Mouse (Mus musculus): ENCODE measurements around the gene Zan.

Zan gene

GRCm38 (mm10) chr5:137476964-137477363 lies at the start of gene Zan:
Zan (minus strand) TSS chr5:137477064.
- no peak for DNase-seq

GRCm38 (mm10) chr5:137526192-137526936 lies 49.5 kb upstream of the Zan start:
- DNase-seq, result peak; percentile 60

DNA sequence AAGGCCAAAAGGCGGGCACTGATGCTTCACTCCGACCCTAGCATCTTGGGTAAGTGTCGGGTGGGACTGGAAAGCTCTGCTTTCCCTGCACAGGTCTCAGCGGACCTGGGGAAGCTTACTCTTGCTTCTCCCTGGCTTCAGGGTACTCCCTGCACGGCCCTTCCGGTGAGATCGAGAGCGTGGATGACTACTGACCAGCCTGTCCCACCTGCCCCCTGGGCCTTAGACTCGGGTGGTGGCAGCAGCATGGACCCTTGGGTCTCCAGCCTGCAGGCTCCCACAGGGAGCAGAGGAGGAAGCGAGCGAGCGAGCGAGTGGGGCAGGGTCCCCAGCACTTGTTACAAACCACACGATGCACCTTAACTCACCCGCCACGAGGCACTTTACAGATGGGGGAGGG lies 48.6 kb upstream of the Zan start:
- no peak for DNase-seq

GRCm38 (mm10) chr5:137524671-137525070 lies 47.8 kb upstream of the Zan start:
- no peak for DNase-seq

DNA sequence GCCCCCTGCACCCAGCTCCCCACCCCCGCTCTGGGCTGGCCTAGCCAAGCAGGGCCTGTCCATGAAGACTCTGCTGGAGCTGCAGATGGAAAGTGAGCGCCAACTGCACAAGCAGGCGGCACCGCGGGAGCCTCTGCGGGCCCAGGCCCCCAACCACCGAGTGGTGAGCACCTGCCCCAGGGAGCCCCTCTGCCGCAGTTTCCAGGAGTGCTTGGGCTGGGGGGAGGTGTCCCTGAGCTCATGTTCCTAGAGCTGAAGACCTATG lies 47.3 kb upstream of the Zan start:
- DNase-seq, result no peak

DNA sequence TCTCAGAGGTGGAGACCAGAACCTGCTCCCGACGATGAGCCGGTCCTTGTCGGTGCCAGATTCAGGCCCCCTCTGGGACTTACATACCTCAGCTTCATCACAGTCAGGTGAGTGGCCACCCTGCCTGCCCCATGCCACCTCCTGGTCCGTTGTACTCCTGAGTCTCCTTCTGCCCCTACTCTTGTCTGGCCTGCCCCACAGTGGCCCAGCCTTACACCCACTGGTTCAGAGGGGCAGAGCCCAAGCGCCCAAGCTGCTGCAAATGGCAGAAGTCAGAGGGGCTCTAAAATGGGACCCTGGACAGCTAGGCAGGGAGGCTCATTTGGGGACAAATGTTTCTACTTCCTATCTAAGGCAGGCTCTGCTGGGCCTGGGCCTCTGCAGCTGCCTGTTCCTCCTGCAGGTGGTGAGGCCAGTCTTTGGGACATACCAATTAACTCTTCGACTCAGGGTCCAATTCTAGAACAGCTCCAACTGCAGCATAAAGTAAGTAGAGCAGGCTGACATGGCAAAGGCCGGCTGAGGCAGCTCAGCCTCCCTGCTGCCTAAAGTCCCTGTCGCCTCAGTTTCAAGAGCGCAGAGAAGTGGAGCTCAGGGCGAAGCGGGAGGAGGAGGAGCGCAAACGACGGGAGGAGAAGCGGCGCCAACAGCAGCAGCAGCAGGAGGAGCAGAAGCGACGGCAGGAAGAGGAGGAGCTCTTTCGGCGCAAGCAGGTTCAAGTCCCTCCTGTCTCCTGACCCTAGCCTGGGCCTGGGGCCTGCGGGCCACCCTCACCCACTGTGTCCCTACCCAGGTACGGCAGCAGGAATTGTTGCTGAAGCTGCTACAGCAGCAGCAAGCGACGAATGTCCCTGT lies 46.8 kb upstream of the Zan start:
- no peak for DNase-seq

- no peak for DNase-seq
Measured at GRCm38 (mm10) chr5:137522711-137523110, 45.8 kb upstream of the Zan start.

DNA sequence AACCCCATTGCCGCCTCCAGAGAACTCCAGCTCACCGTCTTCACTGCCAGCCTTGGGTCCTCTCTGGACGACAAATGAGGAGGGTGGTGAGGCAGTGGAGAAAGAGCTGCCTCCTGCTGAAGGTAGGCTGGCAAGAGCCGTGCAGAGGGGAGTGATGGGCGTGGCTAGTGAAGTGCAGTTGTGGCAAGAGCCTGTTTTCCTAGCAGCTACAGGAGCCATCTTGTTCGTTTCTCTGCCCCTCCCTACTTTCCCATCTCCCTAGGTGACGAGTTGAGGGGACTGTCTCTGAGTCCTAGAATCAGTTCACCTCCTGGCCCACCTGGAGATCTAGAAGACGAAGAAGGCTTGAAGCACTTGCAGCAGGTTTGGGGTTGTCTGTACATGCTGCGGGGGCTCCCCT lies 45.0 kb upstream of the Zan start:
- DNase-seq, result no peak

GRCm38 (mm10) chr5:137519691-137520550 lies 43.1 kb upstream of the Zan start:
- no peak for DNase-seq

- DNase-seq, result no peak
Measured at GRCm38 (mm10) chr5:137518436-137518835, 41.6 kb upstream of the Zan start, which contains the start of gene Gigyf1. Gigyf1 (plus strand) TSS chr5:137518548.

GRCm38 (mm10) chr5:137514811-137515210 lies 37.9 kb upstream of the Zan start:
- DNase-seq, result no peak

DNA sequence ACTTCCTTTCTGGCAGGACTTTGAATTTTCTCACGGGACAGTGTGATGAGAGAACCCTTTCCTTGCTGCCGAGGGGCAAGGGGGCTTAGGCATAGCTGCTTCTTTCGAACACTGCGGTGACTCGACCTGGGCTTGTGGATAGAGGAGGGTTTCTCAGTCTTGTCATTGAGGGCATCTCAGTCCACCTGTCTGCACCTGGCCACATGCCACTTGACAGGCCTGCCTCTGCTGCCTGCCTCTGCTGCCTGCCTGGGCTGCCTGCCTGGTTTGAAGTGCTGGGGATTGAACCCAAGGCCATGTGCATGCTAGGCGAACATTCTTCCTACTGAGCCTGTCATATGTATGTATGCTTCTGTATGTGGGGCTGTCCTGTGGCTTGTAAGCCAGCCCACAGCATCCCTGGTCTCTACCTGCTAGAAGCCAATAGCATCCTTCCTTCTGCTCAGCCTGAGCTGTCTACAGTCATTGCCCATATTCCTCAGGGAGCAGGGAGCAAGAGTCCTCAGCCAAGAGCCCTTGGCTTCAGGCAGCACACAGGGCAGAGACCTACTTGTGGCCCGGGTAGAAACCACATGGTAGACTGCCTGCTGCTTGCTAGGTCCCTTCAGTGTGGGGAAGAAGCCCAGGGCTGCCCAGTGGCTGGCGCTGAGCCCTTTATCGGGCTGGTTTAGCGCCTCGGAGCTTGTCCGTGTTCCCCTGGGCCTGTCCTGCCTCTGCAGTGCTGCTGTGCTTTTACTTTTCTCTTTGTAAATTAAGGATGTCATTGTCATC lies 37.3 kb upstream of the Zan start:
- DNase-seq, result no peak

DNA sequence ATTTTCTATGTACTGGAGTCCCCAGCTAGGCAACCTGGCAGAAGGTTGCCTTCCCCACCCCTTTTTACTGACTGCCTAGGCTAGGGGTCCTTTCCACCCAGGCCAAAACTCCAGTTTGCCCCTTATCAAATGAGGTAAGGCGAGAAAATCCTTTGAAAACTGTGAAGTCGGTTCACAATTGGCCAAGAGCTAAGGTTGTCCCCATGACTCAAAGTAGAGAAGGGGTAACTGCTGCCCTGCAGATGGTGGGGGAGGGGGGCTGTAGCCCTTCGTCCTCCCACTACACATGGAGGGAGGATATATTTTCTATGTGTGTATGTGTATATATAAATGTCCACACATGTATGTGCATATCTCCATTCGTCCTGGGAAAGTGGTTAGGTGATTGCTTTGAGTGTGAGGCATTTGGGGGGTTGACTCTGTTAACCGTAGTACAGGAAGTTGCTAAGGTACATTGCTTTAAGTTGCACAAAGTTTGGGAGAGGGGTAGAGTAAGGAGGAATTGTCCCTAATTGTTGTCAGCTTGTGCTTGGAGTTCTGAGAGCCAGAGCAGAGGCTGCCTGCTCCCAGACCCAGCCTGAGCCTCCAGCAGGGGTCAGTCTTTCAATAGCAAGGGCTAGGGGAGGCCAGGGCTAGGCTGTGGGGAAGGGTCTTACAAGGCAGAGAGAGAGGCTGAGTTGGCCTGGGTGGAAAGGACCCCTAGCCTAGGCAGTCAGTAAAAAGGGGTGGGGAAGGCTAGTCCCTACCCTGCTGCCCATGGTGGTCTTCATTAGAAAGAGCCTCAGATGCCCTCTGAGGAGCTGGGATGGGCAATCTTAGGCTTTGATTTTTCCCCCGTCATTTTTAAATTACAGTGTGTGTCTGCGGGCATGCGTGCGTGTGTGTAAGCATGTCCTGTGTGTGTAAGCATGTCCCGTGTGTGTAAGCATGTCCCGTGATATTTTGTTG lies 36.3 kb upstream of the Zan start:
- DNase-seq, result no peak

DNA sequence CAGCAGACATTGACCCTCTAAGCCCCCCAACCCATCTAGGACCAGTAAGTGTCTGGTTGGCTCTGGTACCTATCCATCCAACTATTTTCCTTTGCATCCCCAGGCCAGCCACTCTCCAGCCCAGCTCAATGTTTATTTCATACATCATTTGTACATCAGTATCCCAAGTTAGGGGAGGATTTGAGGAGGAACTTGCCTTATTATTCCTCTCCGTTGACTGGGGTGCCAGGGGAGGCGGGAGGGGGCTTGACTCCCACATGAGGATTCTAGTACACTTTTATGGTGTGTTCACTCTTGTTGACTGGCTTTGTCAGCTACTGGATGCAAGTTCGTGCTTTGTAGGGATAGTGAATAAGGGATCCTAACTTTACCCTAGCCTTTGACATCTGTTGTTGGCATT lies 34.8 kb upstream of the Zan start:
- no peak for DNase-seq

DNA sequence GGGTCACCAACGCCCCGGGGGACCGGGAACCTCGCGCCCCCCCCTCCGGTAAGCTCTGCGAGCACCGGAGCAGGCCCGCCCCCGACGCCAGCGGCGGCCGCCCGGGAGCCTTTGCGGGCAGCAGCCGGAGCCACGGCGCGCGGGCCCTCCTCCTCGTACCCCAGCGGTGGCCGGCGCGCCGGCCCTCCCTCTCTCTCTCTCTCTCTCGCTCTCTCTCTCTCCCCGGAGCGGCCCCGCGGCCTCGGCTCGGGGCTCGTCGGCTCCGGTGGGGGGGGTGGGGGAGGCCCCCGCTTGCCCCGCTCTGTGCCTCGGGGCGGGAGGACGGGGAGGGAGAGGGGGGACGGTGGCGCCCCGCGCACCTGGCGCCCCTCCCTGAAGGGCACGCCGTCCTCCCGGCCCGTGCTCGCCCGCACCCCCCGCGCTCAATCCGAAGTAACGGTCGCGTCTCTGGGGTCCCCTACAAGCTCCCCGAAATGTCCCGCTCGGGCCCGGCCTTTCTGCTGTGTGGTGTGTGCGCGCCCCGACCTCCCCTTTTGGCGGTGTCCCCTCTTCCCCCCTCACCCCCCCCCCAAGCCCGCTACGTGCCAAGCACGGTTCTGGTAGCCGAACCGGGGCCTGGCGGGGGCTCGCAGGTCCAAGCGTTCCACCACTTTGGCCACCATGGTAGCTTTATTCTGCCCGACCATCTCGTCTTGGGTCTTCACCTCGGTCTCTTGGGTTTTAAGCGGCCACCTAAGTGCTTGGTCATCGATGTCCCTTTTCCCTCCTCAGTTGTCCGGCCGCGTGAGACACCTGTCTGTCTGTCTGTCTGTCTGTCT lies 33.9 kb upstream of the Zan start:
- DNase-seq, result peak; percentile 16

DNA sequence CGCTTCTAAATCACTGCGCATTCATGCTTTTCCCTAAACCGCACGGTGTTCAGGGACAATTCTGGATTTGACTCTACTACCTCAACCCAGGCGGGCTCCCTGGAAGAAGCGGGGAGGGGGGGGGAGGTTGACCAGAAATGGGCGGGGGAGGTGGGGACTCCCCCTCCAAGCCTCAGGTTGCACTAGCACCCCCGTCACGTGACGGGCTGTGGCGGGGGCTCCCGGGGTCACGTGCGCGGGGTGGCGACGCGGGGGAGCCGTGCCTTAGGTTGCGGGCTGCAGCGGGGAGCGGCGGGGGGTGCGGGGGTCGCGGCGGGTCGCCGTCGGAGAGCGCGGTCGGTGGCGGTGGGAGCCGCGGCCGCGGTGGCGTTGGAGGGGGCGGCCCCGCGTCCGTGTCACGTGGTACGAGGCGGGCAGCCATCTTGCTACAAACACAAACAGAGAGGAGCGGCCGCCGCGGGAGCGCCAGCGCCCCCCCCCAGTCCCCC lies 33.2 kb upstream of the Zan start:
- peak; percentile 86 for DNase-seq

DNA sequence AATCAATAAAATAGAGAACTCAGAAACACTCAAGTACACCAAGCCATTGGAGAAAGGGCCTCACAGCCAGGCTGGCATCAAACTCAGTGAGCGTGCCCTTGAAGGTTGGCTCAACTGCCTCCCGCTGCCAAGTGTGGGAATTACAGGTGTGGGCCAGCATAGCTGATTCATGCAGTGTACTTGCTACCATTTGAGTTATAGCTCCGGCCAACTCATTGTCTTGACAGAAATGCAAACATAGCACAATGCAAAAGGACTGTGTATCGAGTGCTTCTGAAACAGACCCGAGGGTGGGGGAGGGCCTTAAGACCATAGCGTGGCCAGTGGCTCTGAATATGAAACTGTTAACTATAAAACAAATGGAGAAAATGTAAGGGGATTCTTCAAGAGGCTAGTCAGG lies 27.2 kb upstream of the Zan start:
- DNase-seq, result no peak

- no peak for DNase-seq
Measured at GRCm38 (mm10) chr5:137502667-137503110, 25.8 kb upstream of the Zan start.

DNA sequence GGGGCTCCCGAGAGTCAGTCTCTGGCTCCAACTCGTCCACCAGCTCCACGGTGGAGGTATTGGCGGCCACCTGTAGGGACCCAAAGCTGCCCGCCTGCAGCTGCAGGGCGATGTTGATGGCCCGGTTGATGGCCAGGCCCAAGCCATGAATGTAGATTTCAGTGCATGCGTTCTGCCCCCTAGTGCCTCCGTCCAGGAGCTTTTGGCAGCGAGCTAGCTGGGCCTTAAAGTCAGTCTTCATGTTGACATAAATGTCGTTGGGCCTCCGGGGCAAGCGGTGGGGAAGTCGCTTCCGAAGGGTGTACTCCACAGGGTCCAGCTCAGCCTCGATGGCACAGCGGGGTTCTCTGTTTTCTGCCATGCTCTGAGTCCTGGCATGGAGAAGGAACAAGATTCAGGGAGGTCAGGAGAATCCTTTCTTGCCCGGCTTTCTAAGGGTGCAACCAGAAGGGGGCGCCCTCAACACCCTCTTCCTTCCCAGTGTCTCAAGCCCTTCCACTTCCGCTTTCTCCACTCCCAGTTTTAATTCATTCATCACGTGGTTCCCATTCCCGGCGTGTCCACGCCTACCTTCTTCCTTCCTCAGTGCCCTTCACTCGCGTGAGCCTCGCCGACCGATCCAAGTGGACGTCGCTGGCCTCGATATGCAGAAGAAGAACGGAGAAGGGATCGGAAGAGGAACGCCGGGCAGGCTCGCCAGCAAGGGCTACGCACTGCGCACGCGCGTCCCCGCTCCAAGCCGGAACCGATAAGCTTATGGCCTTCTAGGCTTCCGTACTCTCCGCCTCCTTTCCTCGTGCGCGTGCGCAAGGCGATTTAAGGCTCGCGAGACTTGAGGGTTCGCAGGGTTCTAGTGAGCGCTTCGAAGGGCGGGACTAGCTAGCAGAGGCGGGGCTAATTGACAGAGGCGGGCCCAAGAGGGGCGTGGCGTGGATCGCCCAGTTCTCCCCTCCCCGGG lies 25.1 kb upstream of the Zan start, which contains the start of gene Pop7:
Gene Pop7 (minus strand): TSS at position 810 of the 958 bp plus-strand sequence.
- DNase-seq, result peak; percentile 100

Measured in right cerebral cortex, postnatal 25 days (tissue).